Comparison of ENCODE assay signal across 8 mouse cellular contexts in the genomic region with DNA sequence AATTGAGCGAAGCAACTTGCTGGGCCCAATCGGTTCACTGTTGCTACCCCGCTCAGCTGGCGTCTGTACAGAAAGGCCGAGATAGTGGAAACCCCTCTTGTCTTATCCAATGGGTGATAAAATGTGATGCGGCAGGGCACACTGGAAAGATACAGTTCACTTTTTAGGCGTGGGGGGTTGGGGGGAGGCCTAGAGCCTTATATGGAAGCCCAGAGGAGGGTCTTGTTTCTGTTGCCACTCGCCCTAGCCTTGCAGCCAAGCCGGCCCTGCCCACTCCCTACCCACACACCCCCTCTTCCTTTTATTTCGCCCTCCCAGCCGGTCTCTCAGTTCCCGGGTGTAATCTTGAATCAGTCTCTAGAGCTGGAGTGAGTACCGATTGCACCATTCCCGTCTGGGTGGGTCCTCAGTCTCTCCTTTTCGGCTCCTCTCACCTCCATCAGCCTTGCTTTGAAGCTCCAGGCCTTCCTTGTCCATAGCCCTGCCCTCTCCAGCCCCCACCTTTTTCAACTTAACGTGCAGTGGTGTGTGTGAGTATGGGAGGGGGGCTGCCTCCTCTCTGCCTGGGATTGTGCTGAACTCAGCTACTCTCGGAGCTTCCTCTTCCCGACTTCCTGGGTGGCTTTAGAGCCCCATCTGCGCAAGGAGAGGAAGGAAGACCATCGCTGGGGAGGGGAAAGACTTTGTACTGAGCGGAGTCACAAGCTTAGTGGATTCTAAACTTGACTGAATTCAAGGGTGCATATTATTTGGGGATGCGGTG. TPM values are rescaled to one million over a fixed set of nuclear protein-coding genes. Genes with fewer than 3 reads are reported as not detected.
A peak's percentile ranks its signal among the peaks of the same experiment; 100 is the strongest.
DNase-seq lines count a peak whose midpoint lies in the region; ATAC-seq and TF ChIP-seq lines count a peak whose summit lies in the region.

No protein-coding gene starts in this region.

- DNase-seq in thymus, adult 2 months = peak; percentile 10
- no peak for DNase-seq in thymus, postnatal 10 days (ENCODE audit: low spot score in 2 of 2)
- DNase-seq in kidney, postnatal 0 days (ENCODE audit: low spot score) = peak; percentile 34
- DNase-seq in lung, postnatal 4 days = peak; percentile 57 to 69
- DNase-seq in spleen, postnatal 4 days (ENCODE audit: low spot score in 2 of 2) = peak; percentile 16 to 65
- no peak for DNase-seq in cerebellum, adult 9-10 months

- no peak for ATAC-seq in heart, embryonic 14.5 days (ENCODE audit: insufficient number of reproducible peaks, insufficient read depth, low FRiP score, low read depth)
- no peak for ATAC-seq in kidney, postnatal 0 days (replicated peaks; ENCODE audit: low FRiP score, low read depth)

- no peak for TF ChIP-seq POLR2A in thymus, adult 2 months (IDR thresholded peaks at IDR 0.05; ENCODE audit: control insufficient read depth, extremely low read depth, insufficient read depth, low read length, poor library complexity)
- TF ChIP-seq POLR2A in cortical plate, adult 2 months (IDR thresholded peaks at IDR 0.05; ENCODE audit: extremely low read depth, insufficient read depth, low read length) = no peak

- TF ChIP-seq CTCF in thymus, adult 2 months (IDR thresholded peaks at IDR 0.05; ENCODE audit: borderline replicate concordance, control insufficient read depth, extremely low read depth, insufficient read depth, low read length, poor library complexity) = no peak
- no peak for TF ChIP-seq CTCF in cortical plate, adult 2 months (IDR thresholded peaks at IDR 0.05; ENCODE audit: extremely low read depth, insufficient read depth, low read length)
- no peak for TF ChIP-seq CTCF in kidney, postnatal 0 days (IDR thresholded peaks at IDR 0.05; ENCODE audit: low read depth)

- peak overlapping the region; percentile 96 for H3K4me3 ChIP-seq in thymus, adult 2 months (ENCODE audit: control insufficient read depth, insufficient read depth, low read length)
- H3K4me3 ChIP-seq in cortical plate, adult 2 months (ENCODE audit: insufficient read depth, low read length) = peak overlapping the region; percentile 63
- H3K4me3 ChIP-seq in heart, embryonic 14.5 days (ENCODE audit: control insufficient read depth in 1 of 2, insufficient read depth in 1 of 2, low read depth in 1 of 2, low read length in 2 of 2) = peak overlapping the region; percentile 66 to 89
- peak overlapping the region; percentile 69 for H3K4me3 ChIP-seq in kidney, postnatal 0 days (replicated peaks; ENCODE audit: low read depth, low read length)

- H3K4me1 ChIP-seq in thymus, adult 2 months (replicated peaks; ENCODE audit: control insufficient read depth, insufficient read depth, low read length) = peaks cover 26% of the 10 kb centered on the region
- peaks cover 3% of the 10 kb centered on the region; the same call in 1 of the 2 replicates for H3K4me1 ChIP-seq in cortical plate, adult 2 months (ENCODE audit: control insufficient read depth, insufficient read depth, low read length)
- H3K4me1 ChIP-seq in heart, embryonic 14.5 days (ENCODE audit: control insufficient read depth in 2 of 2, insufficient read depth in 2 of 2, low read length in 2 of 2) = peaks cover 2 to 20% of the 10 kb centered on the region in 2 experiments; a peak in 3 of 4 replicates
- no peaks in the 10 kb centered on the region for H3K4me1 ChIP-seq in kidney, postnatal 0 days (replicated peaks; ENCODE audit: insufficient read depth, low read length)

- peak overlapping the region; percentile 57; the same call in 1 of the 2 replicates for H3K27ac ChIP-seq in thymus, adult 2 months (ENCODE audit: control insufficient read depth, insufficient read depth, low read length)
- peak overlapping the region; percentile 51 for H3K27ac ChIP-seq in cortical plate, adult 2 months (ENCODE audit: insufficient read depth, low read length)
- peak overlapping the region; percentile 21 to 64; a peak in 3 of 4 replicates for H3K27ac ChIP-seq in heart, embryonic 14.5 days (replicated peaks in 1 of 2; ENCODE audit: control insufficient read depth in 1 of 2, insufficient read depth in 1 of 2, low read depth in 2 of 2, low read length in 2 of 2)
- peak overlapping the region; percentile 82 for H3K27ac ChIP-seq in kidney, postnatal 0 days

- H3K4me2 ChIP-seq in heart, embryonic 14.5 days (ENCODE audit: low read length) = peak overlapping the region; percentile 73
- peak overlapping the region; percentile 67 for H3K4me2 ChIP-seq in kidney, postnatal 0 days (ENCODE audit: low read length)

- 2% methylated on average over 22 of the region's 22 CpGs for WGBS in thymus, adult 2 months
- 13% methylated on average over 22 of the region's 22 CpGs for WGBS in heart, embryonic 14.5 days
- WGBS in kidney, postnatal 0 days = 21% methylated on average over 22 of the region's 22 CpGs

- no peaks in the 10 kb centered on the region for H3K9me3 ChIP-seq in heart, embryonic 14.5 days (ENCODE audit: control insufficient read depth, low read length)
- H3K9me3 ChIP-seq in kidney, postnatal 0 days (replicated peaks; ENCODE audit: low read length) = no peaks in the 10 kb centered on the region

- H3K9ac ChIP-seq in heart, embryonic 14.5 days (ENCODE audit: low read length) = peak overlapping the region; percentile 84
- peak overlapping the region; percentile 42 for H3K9ac ChIP-seq in kidney, postnatal 0 days (ENCODE audit: low read depth, low read length)

- no peaks in the 10 kb centered on the region for H3K36me3 ChIP-seq in thymus, adult 2 months (ENCODE audit: control insufficient read depth, insufficient read depth, low read length)
- peaks cover 27% of the 10 kb centered on the region; the same call in 1 of the 2 replicates for H3K36me3 ChIP-seq in heart, embryonic 14.5 days (ENCODE audit: control insufficient read depth, insufficient read depth, low read length)
- H3K36me3 ChIP-seq in kidney, postnatal 0 days (ENCODE audit: insufficient read depth, low read length) = 0 out of 2 replicates have a peak, but pooled peaks cover 12% of the 10 kb centered on the region

- no peaks in the 10 kb centered on the region for H3K27me3 ChIP-seq in thymus, adult 2 months (ENCODE audit: control insufficient read depth, insufficient read depth, low read length)
- no peaks in the 10 kb centered on the region for H3K27me3 ChIP-seq in heart, embryonic 14.5 days (ENCODE audit: control insufficient read depth, insufficient read depth, low read length)
- no peaks in the 10 kb centered on the region for H3K27me3 ChIP-seq in kidney, postnatal 0 days (ENCODE audit: insufficient read depth, low read length)

RNA-seq across cellular contexts. Expression of a gene that starts 1.5 kb away (rescaled TPM):
- polyA plus RNA-seq in thymus, adult 2 months (2012; rRNA removed) = 26.4 and 29.5 TPM in 2 replicates
- polyA plus RNA-seq in cortical plate, adult 2 months (2012; rRNA removed) = 20.6 and 21.4 TPM in 2 replicates
- 13.1 and 14.5 TPM in 2 replicates for polyA plus RNA-seq in heart, embryonic 14.5 days (2014; fragmentation: Nextera tagmentation; extraction: Ambion mirVana)
- polyA plus RNA-seq in kidney, postnatal 0 days (2015; fragmentation: Nextera tagmentation; extraction: Ambion mirVana) = 22.9 and 24.1 TPM in 2 replicates

RNA-seq across cellular contexts. Expression of a gene that starts 13.1 kb away (rescaled TPM):
- 6.8 and 9.3 TPM in 2 replicates for polyA plus RNA-seq in thymus, adult 2 months (2012; rRNA removed)
- 23.2 and 23.9 TPM in 2 replicates for polyA plus RNA-seq in cortical plate, adult 2 months (2012; rRNA removed)
- polyA plus RNA-seq in heart, embryonic 14.5 days (2014; fragmentation: Nextera tagmentation; extraction: Ambion mirVana) = 4.7 and 5.9 TPM in 2 replicates
- polyA plus RNA-seq in kidney, postnatal 0 days (2015; fragmentation: Nextera tagmentation; extraction: Ambion mirVana) = 16.8 and 17.4 TPM in 2 replicates

RNA-seq across cellular contexts. Expression of a gene that starts 25.8 kb away (rescaled TPM):
- 68.4 and 73.1 TPM in 2 replicates for polyA plus RNA-seq in thymus, adult 2 months (2012; rRNA removed)
- 106 and 115 TPM in 2 replicates for polyA plus RNA-seq in cortical plate, adult 2 months (2012; rRNA removed)
- 25.0 and 26.6 TPM in 2 replicates for polyA plus RNA-seq in heart, embryonic 14.5 days (2014; fragmentation: Nextera tagmentation; extraction: Ambion mirVana)
- polyA plus RNA-seq in kidney, postnatal 0 days (2015; fragmentation: Nextera tagmentation; extraction: Ambion mirVana) = 29.6 and 30.1 TPM in 2 replicates

RNA-seq across cellular contexts. Expression of a gene that starts 35.6 kb away (rescaled TPM):
- polyA plus RNA-seq in thymus, adult 2 months (2012; rRNA removed) = 39.9 and 44.4 TPM in 2 replicates
- polyA plus RNA-seq in cortical plate, adult 2 months (2012; rRNA removed) = 131 and 135 TPM in 2 replicates
- polyA plus RNA-seq in heart, embryonic 14.5 days (2014; fragmentation: Nextera tagmentation; extraction: Ambion mirVana) = 36.3 and 40.8 TPM in 2 replicates
- polyA plus RNA-seq in kidney, postnatal 0 days (2015; fragmentation: Nextera tagmentation; extraction: Ambion mirVana) = 40.9 and 41.6 TPM in 2 replicates

RNA-seq across cellular contexts. Expression of a gene that starts 41.8 kb away (rescaled TPM):
- polyA plus RNA-seq in thymus, adult 2 months (2012; rRNA removed) = 1.8 and 1.9 TPM in 2 replicates
- 0.46 TPM in 1 of 2 replicates, not detected in the other for polyA plus RNA-seq in cortical plate, adult 2 months (2012; rRNA removed)
- polyA plus RNA-seq in heart, embryonic 14.5 days (2014; fragmentation: Nextera tagmentation; extraction: Ambion mirVana) = not detected in 2 replicates
- 0.30 TPM in 1 of 2 replicates, not detected in the other for polyA plus RNA-seq in kidney, postnatal 0 days (2015; fragmentation: Nextera tagmentation; extraction: Ambion mirVana)

Comparison
In these comparisons a context has a peak if more than half of its experiments do, and no peak if none do; other contexts are left out.
1. DNase-seq: peak in thymus, adult 2 months (single experiment), kidney, postnatal 0 days (single experiment), lung, postnatal 4 days (2 of 2) and spleen, postnatal 4 days (2 of 2); none in thymus, postnatal 10 days (0 of 2) and cerebellum, adult 9-10 months (single experiment).
2. Peak in every context shown above with its lines, with median percentiles within 50 percentile points of each other: H3K27ac ChIP-seq and H3K4me3 ChIP-seq.